Mouse (Mus musculus) heart, embryonic 15.5 days (tissue): ENCODE results near the gene Oas1c. TPM values are rescaled to one million over a fixed set of nuclear protein-coding genes. Genes with fewer than 3 reads are reported as not detected.
A peak's percentile ranks its signal among the peaks of the same experiment; 100 is the strongest.
"Not testable (repeated sequence)": the region's sequence is repeated elsewhere in the genome, so short reads cannot be mapped to it uniquely, and the experiment has no call there.

Experiments
- ATAC-seq: fragments of 200-750 bp; cut with Nextera tagmentation; replicated peaks from 2 replicates; pipeline ENCODE4 v1.8.0; 2017; ENCODE audit warnings: low read depth, moderate TSS enrichment; ENCODE audit not compliant: insufficient number of reproducible peaks, insufficient read depth, low FRiP score
- H3K27ac ChIP-seq: fragments of 300-500 bp; sonication (generic); 2 replicates; pipeline ENCODE4 v1.5.1; 2015; ENCODE audit warnings: mild to moderate bottlenecking, inconsistent platforms
- H3K27me3 ChIP-seq: fragments of 300-500 bp; sonication (generic); 2 replicates; pipeline ENCODE4 v1.6.1; 2015; ENCODE audit warnings: inconsistent platforms
- H3K36me3 ChIP-seq: fragments of 300-500 bp; sonication (generic); 2 replicates; pipeline ENCODE4 v1.6.1; 2015; ENCODE audit warnings: mild to moderate bottlenecking, inconsistent platforms
- H3K4me1 ChIP-seq: fragments of 300-500 bp; sonication (generic); replicated peaks from 2 replicates; pipeline ENCODE4 v1.6.1; 2015; ENCODE audit warnings: inconsistent platforms
- H3K4me2 ChIP-seq: fragments of 300-500 bp; sonication (generic); 2 replicates; pipeline ENCODE4 v1.6.1; 2015; ENCODE audit warnings: inconsistent platforms, mild to moderate bottlenecking, moderate library complexity
- H3K4me3 ChIP-seq: fragments of 300-500 bp; sonication (generic); 2 replicates; pipeline ENCODE4 v1.5.1; 2015; ENCODE audit warnings: mild to moderate bottlenecking, inconsistent platforms
- H3K9ac ChIP-seq: fragments of 300-500 bp; sonication (generic); 2 replicates; pipeline ENCODE4 v1.6.1; 2015; ENCODE audit warnings: mild to moderate bottlenecking, inconsistent platforms
- H3K9me3 ChIP-seq: fragments of 300-500 bp; sonication (generic); replicated peaks from 2 replicates; pipeline ENCODE4 v1.6.1; 2016; ENCODE audit warnings: inconsistent platforms
- WGBS: fragments of 180-500 bp; shearing (Covaris S2); methylation state at CpG from one replicate; pipeline ENCODE4 v1.1.7; 2015; ENCODE audit warnings: mixed read lengths; 5-methylcytosine and 5-hydroxymethylcytosine counted together
- polyA plus RNA-seq: library from polyadenylated mRNA; unstranded; fragments of >200 nt; fragmentation: Nextera tagmentation; extraction: Ambion mirVana; gene quantifications from 2 replicates; pipeline ENCODE4 v1.2.1, GENCODE M21; 2015

Gene Oas1c
- polyA plus RNA-seq, 1 experiment from 2014 or later = 0.73 TPM

DNA sequence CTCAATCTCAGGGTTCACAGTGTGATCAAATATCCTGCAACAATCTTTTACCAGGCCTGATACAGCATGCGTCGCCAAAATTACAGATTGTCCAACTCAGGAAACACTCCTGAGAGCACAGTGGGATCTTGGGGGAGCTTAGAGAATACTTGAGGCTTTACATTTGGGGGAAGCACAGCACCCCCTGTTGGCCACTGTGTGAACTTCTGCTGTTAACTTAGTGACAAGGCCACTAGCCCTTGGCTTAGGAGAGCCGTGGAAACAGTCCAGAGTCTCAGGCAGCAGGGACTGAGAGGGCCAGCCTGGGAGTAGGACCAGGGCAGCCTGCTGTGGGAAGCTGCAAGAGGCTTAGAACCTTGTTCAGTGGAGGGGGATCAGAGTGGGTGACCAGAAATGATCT lies 3.6 kb upstream of the Oas1c start:
- Histone ChIP-seq H3K36me3 (no peaks in the 10 kb centered on the region), H3K4me2 (no peak overlapping the region), H3K4me3 (no peak overlapping the region), H3K27ac (no peak overlapping the region), H3K4me1 (peaks cover 9% of the 10 kb centered on the region), H3K9me3 (0 out of 2 replicates have a peak, but pooled peaks cover 9% of the 10 kb centered on the region), H3K27me3 (no peaks in the 10 kb centered on the region), H3K9ac (no peak overlapping the region)
- ATAC-seq = no peak
- WGBS = 60% methylated on average over 3 of the region's 3 CpGs

DNA sequence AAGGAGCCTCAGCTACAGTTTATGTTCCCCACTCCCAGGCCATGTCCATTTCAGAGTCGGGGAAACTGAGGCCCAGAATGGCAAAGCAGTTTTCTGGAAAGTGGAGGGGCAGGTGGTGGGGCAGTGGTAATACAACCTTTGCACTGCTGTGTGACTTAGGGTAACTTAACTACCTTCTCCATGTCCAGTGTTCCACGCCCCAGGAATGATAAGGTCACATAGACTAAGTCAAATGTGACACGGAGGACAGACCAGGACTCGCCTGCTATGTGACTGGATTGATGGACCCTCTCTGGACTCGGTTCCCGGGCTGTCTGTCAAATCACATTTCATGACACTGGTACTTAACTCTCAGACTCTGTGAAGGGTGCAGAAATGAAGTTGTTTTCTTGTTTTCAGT lies 709 bp upstream of the Oas1c start:
- peak overlapping the region; percentile 77 for H3K4me2 ChIP-seq
- no peak for ATAC-seq
- no peaks in the 10 kb centered on the region for H3K36me3 ChIP-seq
- no peak overlapping the region for H3K27ac ChIP-seq
- H3K9ac ChIP-seq = peak overlapping the region; percentile 47
- peaks cover 9% of the 10 kb centered on the region for H3K4me1 ChIP-seq
- WGBS = 75% methylated on average over 6 of the region's 6 CpGs
- no peaks in the 10 kb centered on the region for H3K27me3 ChIP-seq
- H3K4me3 ChIP-seq = peak overlapping the region; percentile 54
- H3K9me3 ChIP-seq = no peaks in the 10 kb centered on the region

DNA sequence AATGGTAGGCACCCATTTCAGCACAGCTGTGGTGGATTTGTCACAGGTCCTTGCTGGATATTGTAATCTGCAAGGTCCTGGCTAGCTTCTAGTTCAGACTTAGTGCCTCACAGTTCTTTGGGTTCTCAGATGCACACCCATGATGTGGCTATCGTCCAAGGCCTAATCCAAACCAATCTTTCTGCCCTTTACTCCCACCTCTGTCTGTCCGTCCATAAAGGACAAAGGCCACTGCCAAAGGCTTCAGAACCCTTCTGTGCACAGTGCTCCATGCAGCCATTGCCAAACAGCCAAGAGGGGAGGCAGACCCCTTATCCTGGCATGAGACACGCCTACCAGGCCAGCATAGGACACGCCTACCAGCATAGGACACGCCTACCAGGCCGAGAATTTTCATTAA lies 3.1 kb downstream of the Oas1c start:
- Histone ChIP-seq H3K9ac (no peak overlapping the region), H3K9me3 (no peaks in the 10 kb centered on the region), H3K4me3 (no peak overlapping the region), H3K27me3 (no peaks in the 10 kb centered on the region), H3K36me3 (no peaks in the 10 kb centered on the region), H3K4me1 (peaks cover 9% of the 10 kb centered on the region), H3K27ac (no peak overlapping the region), H3K4me2 (no peak overlapping the region)
- no peak for ATAC-seq
- WGBS = 45% methylated on average over 6 of the region's 6 CpGs

DNA sequence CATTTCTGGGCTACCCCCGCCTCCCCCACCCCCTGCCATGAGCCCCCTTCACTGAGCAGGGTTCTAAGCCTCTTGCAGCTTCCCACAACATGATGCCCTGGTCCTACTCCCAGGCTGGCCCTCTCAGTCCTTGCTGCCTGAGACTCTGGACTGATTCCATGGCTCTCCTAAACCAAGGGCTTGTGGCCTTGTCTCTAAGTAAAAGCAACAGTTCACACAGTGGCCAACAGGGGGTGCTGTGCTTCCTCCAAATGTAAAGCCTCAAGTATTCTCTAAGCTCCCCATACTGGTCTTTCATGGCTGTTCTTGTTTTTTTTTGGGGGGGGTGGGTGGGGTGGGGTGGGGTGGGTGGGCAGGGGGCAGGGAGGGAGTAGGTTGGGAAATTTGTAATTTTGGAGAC lies 5.9 kb downstream of the Oas1c start:
- H3K27ac ChIP-seq = no peak overlapping the region
- H3K4me2 ChIP-seq = no peak overlapping the region
- H3K9me3 ChIP-seq = no peaks in the 10 kb centered on the region
- 92% methylated on average over 1 of the region's 1 CpGs for WGBS
- H3K4me1 ChIP-seq = no peaks in the 10 kb centered on the region
- no peak for ATAC-seq
- H3K27me3 ChIP-seq = peaks cover 22% of the 10 kb centered on the region
- H3K4me3 ChIP-seq = no peak overlapping the region
- no peak overlapping the region for H3K9ac ChIP-seq
- H3K36me3 ChIP-seq = no peaks in the 10 kb centered on the region

DNA sequence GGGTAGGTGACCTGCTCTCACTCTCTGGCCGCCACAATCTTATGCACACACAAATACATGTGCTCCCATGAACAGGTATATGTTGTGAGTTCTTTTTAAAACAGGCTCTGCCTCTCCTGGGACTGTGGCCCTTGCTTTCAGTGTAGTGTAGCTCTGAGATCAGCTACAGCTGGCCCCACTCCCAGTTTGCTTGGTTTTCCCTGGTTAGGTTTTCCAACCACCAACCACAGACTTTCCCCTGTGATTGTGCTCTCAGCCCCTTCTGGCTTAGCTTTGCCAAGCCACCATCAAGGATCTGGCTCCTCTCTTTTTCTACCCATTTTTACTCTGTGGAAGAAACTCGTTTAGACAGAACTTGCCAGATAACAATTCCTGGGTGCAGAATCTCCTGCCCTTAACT lies 8.7 kb downstream of the Oas1c start:
- Histone ChIP-seq H3K4me1 (no peaks in the 10 kb centered on the region), H3K9ac (no peak overlapping the region), H3K27me3 (peaks cover 43% of the 10 kb centered on the region), H3K36me3 (no peaks in the 10 kb centered on the region), H3K27ac (no peak overlapping the region), H3K9me3 (no peaks in the 10 kb centered on the region), H3K4me2 (no peak overlapping the region), H3K4me3 (no peak overlapping the region)
- WGBS = 45% methylated on average over 2 of the region's 2 CpGs
- no peak for ATAC-seq

DNA sequence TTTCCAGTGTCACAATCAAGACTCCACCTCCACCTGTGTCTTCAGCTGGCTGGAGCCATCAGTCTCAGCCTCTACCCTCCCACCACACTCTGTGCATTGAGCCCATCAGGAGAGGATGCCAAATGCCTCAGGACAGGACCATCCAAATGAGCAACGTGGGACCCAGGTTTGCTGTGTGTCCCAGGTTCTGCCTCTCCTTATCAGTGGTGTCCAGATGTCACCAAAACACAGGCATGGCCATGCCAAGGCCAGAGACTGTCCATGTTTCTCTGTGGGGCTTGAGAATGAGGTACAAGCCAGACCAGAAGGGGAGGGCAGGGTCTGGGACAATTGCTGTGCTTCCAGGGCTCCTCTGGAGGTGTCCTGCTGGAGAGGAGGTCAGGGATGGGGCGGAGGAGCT lies 13.4 kb downstream of the Oas1c start:
- not testable (repeated sequence) for H3K4me2 ChIP-seq, H3K4me1 ChIP-seq, H3K4me3 ChIP-seq, H3K9ac ChIP-seq, H3K9me3 ChIP-seq, H3K27ac ChIP-seq, ATAC-seq, H3K36me3 ChIP-seq
- peaks cover 42% of the 10 kb centered on the region for H3K27me3 ChIP-seq
- WGBS = 57% methylated on average over 2 of the region's 2 CpGs

DNA sequence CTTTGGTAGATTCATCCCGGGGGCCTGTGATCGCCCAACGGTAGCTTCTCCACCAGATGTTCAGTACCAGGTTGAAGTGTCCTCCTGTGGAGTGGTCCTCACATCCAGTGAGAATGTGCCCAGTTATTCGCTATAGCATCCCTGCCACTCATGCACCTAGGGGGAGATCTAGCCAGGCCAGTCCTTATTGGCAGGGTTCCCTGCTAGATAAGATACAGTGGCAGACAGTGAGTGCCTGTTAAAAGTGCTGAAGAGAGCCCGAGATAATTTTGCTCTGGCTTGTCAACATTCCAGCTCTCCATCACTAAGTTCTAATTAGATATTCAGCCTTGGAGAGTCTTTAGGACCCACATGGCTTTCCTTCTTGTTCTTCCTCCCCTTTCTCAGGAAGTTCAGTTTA lies 14.2 kb downstream of the Oas1c start:
- H3K4me2 ChIP-seq, H3K4me1 ChIP-seq, H3K9me3 ChIP-seq, ATAC-seq, H3K27ac ChIP-seq, H3K36me3 ChIP-seq, H3K9ac ChIP-seq, H3K4me3 ChIP-seq: not testable (repeated sequence)
- 47% methylated on average over 5 of the region's 5 CpGs for WGBS
- H3K27me3 ChIP-seq = peaks cover 34% of the 10 kb centered on the region

DNA sequence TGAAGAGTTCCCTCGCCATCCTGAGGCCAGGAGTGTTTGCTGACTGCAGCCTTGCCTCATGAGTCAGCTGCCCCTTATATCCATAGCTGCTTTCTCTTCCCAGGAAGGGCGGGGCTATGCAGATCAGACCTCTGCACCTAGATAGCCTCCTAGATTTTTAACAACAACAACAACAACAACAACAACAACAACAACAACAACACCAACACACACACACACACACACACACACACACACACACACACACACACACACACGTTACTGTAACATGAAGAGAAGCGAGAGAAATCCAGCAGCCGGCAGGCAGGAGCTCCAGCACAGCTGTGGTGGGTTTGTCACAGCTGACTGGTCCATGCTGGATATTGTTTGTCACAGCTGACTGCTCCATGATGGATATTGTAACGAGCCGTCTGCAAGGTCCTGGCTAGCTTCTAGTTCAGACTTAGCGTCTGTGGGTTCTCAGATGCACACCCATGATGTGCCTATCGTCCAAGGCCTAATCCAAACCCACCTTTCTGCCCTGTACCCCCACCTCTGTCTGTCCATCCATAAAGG lies 16.8 kb downstream of the Oas1c start, which contains the start of gene Oas1e:
Gene Oas1e, minus strand, starts transcription at position 51 of the 555 bp plus-strand sequence.
- ATAC-seq, H3K4me1 ChIP-seq, H3K4me3 ChIP-seq, H3K36me3 ChIP-seq, H3K4me2 ChIP-seq, H3K9ac ChIP-seq, H3K9me3 ChIP-seq, H3K27ac ChIP-seq: not testable (repeated sequence)
- peaks cover 18% of the 10 kb centered on the region for H3K27me3 ChIP-seq
- 71% methylated on average over 9 of the region's 9 CpGs for WGBS

DNA sequence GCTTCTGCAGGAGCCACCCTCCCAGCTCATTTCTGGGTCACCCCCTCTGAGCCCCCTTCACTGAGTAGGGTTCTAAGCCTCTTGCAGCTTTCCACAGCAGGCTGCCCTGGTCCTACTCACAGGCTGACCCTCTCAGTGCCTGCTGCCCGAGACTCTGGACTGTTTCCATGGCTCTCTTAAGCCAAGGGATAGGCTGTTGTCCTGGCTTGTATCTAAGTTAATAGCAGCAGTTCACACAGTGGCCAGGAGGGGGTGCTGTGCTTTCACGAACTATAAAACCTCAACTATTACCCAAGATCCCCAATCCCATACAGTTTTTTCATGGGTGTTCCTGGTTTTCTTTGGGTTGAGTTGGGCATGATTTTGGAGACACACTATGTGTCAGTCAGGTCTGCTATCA lies 19.3 kb downstream of the Oas1c start:
- H3K4me2 ChIP-seq = no peak overlapping the region
- 13% methylated on average over 2 of the region's 2 CpGs for WGBS
- no peak overlapping the region for H3K27ac ChIP-seq
- H3K4me1 ChIP-seq = no peaks in the 10 kb centered on the region
- peaks cover 17% of the 10 kb centered on the region for H3K27me3 ChIP-seq
- ATAC-seq = no peak
- H3K9me3 ChIP-seq = no peaks in the 10 kb centered on the region
- no peak overlapping the region for H3K4me3 ChIP-seq
- no peaks in the 10 kb centered on the region for H3K36me3 ChIP-seq
- no peak overlapping the region for H3K9ac ChIP-seq

DNA sequence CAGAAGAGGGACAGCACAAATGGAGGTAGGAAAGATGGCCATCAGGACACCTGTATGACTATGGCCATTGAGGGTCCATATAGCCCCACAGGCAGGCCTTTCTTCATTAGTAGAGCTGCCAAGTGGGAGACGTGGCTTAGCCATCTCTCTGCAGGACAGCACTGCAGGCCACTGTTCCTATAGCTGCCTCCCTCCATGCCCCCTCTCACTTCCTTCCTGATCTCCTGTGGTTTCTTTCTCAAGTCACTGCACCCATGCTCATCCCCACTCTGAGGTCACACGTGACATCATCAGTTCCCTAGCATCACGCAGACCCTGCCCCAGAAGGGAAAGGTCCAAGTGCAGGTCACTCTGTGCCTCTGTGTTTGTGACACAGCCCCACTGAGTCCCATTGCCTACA lies 25.3 kb downstream of the Oas1c start:
- ATAC-seq = no peak
- WGBS = 43% methylated on average over 3 of the region's 3 CpGs
- H3K9me3 ChIP-seq = no peaks in the 10 kb centered on the region
- H3K4me1 ChIP-seq = no peaks in the 10 kb centered on the region
- peaks cover 18% of the 10 kb centered on the region for H3K27me3 ChIP-seq
- H3K9ac ChIP-seq = no peak overlapping the region
- H3K4me2 ChIP-seq = no peak overlapping the region
- H3K27ac ChIP-seq = no peak overlapping the region
- no peaks in the 10 kb centered on the region for H3K36me3 ChIP-seq
- no peak overlapping the region for H3K4me3 ChIP-seq

DNA sequence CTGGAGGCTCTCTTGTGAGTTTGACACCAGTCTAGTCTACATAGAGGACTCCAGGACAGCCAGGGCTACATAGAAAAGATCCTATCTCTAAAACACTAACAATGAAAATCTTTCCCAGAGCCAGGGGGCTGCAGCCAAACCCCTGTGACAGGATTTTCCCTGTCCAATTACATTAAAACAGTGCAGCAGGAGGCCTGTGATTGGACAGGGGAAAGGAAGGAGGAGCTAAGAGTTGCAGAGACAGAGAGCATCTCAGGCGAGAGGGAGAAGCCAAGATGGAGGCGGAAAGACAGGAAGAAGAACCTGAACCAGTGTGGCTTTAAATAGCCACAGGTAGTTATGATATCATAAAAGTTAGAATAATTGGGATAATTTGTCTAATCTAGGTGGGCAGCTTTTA lies 29.9 kb downstream of the Oas1c start:
- WGBS = 69% methylated on average over 2 of the region's 2 CpGs
- Histone ChIP-seq H3K36me3 (no peaks in the 10 kb centered on the region), H3K9me3 (no peaks in the 10 kb centered on the region), H3K4me1 (peaks cover 22% of the 10 kb centered on the region), H3K9ac (no peak overlapping the region), H3K4me2 (no peak overlapping the region), H3K27me3 (0 out of 2 replicates have a peak, but pooled peaks cover 4% of the 10 kb centered on the region), H3K4me3 (no peak overlapping the region), H3K27ac (no peak overlapping the region)
- ATAC-seq = no peak

DNA sequence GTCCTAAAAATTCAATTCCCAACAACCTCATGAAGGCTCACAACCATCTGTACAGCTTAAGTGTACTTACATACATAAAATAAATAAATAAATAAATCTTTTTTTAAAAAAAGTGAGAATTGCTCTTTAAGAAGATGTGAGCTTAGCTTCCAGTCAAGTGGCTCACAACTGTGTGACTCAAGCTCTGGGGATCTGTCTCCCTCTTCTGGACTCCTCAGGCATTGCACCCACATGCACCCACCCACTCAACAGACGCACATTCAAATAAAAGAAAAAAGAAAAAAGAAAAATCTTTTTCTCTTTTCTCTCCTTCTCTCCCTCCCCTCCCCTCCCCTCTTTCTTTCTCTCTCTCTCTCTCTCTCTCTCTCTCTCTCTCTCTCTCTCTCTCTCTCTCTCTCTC lies 30.7 kb downstream of the Oas1c start:
- no peaks in the 10 kb centered on the region for H3K36me3 ChIP-seq
- no peak overlapping the region for H3K4me3 ChIP-seq
- no peak overlapping the region for H3K27ac ChIP-seq
- no peaks in the 10 kb centered on the region for H3K27me3 ChIP-seq
- no peaks in the 10 kb centered on the region for H3K9me3 ChIP-seq
- peaks cover 22% of the 10 kb centered on the region for H3K4me1 ChIP-seq
- H3K9ac ChIP-seq = no peak overlapping the region
- no peak overlapping the region for H3K4me2 ChIP-seq
- no peak for ATAC-seq
- 86% methylated on average over 1 of the region's 1 CpGs for WGBS
